ENCODE assay signal across 8 mouse cellular contexts in genomic region chr12:78980683-78981091, GRCm38 (mm10). TPM values are rescaled to one million over a fixed set of nuclear protein-coding genes. Genes with fewer than 3 reads are reported as not detected.
DNase-seq lines count a peak whose midpoint lies in the region; ATAC-seq and TF ChIP-seq lines count a peak whose summit lies in the region.

No protein-coding gene starts in this region.

- 71% methylated on average over 5 of the region's 5 CpGs for WGBS in lung, embryonic 14.5 days

- peak; percentile 45 for DNase-seq in adrenal gland, adult 2 months
- DNase-seq in adrenal gland, postnatal 10 days: no peak
- peak; percentile 83 for DNase-seq in MN1 (ENCODE audit: low spot score)
- peak; percentile 33 for DNase-seq in heart, postnatal 25 days (ENCODE audit: low spot score)
- DNase-seq in lung, embryonic 14.5 days: peak; percentile 41
- peak; percentile 78 for DNase-seq in splenic B cell, adult 2 months (ENCODE audit: low read depth, low spot score)
- DNase-seq in left cerebral cortex, postnatal 36 days (ENCODE audit: low spot score in 2 of 2): no peak
- no peak for DNase-seq in cerebellum, postnatal 36 days

- no peaks in the 10 kb centered on the region for H3K27me3 ChIP-seq in lung, embryonic 14.5 days (ENCODE audit: insufficient read depth, low read length)
- H3K27me3 ChIP-seq in splenic B cell, adult 2 months (ENCODE audit: control insufficient read depth, insufficient read depth, low read length, poor library complexity, severe bottlenecking): no peaks in the 10 kb centered on the region

- H3K9me3 ChIP-seq in lung, embryonic 14.5 days (ENCODE audit: low read depth, low read length): no peaks in the 10 kb centered on the region

- no peaks in the 10 kb centered on the region for H3K4me1 ChIP-seq in lung, embryonic 14.5 days (ENCODE audit: insufficient read depth)

- no peak overlapping the region for H3K4me3 ChIP-seq in lung, embryonic 14.5 days (ENCODE audit: low read depth, low read length)

- TF ChIP-seq CTCF in lung, embryonic 14.5 days (IDR thresholded peaks at IDR 0.05; ENCODE audit: low read depth): no peak

- no peak overlapping the region for H3K27ac ChIP-seq in lung, embryonic 14.5 days (ENCODE audit: low read depth)

- H3K36me3 ChIP-seq in lung, embryonic 14.5 days (ENCODE audit: insufficient read depth): no peaks in the 10 kb centered on the region
- no peaks in the 10 kb centered on the region; the same call in 1 of the 2 replicates for H3K36me3 ChIP-seq in splenic B cell, adult 2 months (ENCODE audit: control insufficient read depth, insufficient read depth, low read length, poor library complexity, severe bottlenecking)

- H3K4me2 ChIP-seq in lung, embryonic 14.5 days: no peak overlapping the region

- intact Hi-C loops in heart, postnatal 25 days (cut with DNase I): no loop called here
- intact Hi-C loops in left cerebral cortex, postnatal 36 days (cut with DNase I): loop anchor here (5.0 kb wide), 1 partner anchor 58 kb away; no protein-coding TSS in a partner anchor

- no peak for ATAC-seq in lung, embryonic 14.5 days (ENCODE audit: insufficient read depth)

- no peak overlapping the region for H3K9ac ChIP-seq in lung, embryonic 14.5 days

RNA-seq across cellular contexts. Expression of gene Tmem229b, which starts 26.7 kb away (rescaled TPM):
- total RNA-seq in adrenal gland, adult 2 months (2021): 10 to 100 TPM in 1 of 2 experiments, 1 to 10 TPM in 1; 5.8 to 11.3 TPM
- polyA plus RNA-seq in adrenal gland, adult 2 months (2012; rRNA removed): 9.2 and 9.3 TPM in 2 replicates
- total RNA-seq in adrenal gland, postnatal 10 days (2021): 10 to 100 TPM; 12.9 to 13.4 TPM
- 1 to 10 TPM; 3.8 to 5.0 TPM for total RNA-seq in heart, postnatal 25 days (2021)
- polyA plus RNA-seq in lung, embryonic 14.5 days (2014; fragmentation: Nextera tagmentation; extraction: Ambion mirVana): 5.6 and 5.7 TPM in 2 replicates
- total RNA-seq in left cerebral cortex, postnatal 36 days (2021): 10 to 100 TPM; 29.6 to 33.1 TPM

RNA-seq across cellular contexts. Expression of gene Plekhh1, which starts 48.3 kb away (rescaled TPM):
- 1 to 10 TPM; 1.8 to 2.2 TPM for total RNA-seq in adrenal gland, adult 2 months (2021)
- polyA plus RNA-seq in adrenal gland, adult 2 months (2012; rRNA removed): 1.4 and 2.1 TPM in 2 replicates
- total RNA-seq in adrenal gland, postnatal 10 days (2021): 1 to 10 TPM; 1.5 to 2.0 TPM
- total RNA-seq in heart, postnatal 25 days (2021): 1 to 10 TPM; 2.6 to 3.6 TPM
- polyA plus RNA-seq in lung, embryonic 14.5 days (2014; fragmentation: Nextera tagmentation; extraction: Ambion mirVana): 3.9 and 5.2 TPM in 2 replicates
- 10 to 100 TPM; 11.3 to 23.6 TPM for total RNA-seq in left cerebral cortex, postnatal 36 days (2021)

Comparison
In these comparisons a context has a peak if more than half of its experiments do, and no peak if none do; other contexts are left out.
1. DNase-seq: peak in adrenal gland, adult 2 months (single experiment), MN1 (single experiment), heart, postnatal 25 days (single experiment), lung, embryonic 14.5 days (single experiment) and splenic B cell, adult 2 months (single experiment); none in adrenal gland, postnatal 10 days (single experiment), left cerebral cortex, postnatal 36 days (0 of 2) and cerebellum, postnatal 36 days (0 of 2).